Mouse (Mus musculus) ES-Bruce4 (cell line): ENCODE results near the gene Gm20518. TPM values are rescaled to one million over a fixed set of nuclear protein-coding genes. Genes with fewer than 3 reads are reported as not detected.

Experiments used
- H3K27ac ChIP-seq: 2 replicates; pipeline ENCODE4 v1.5.1; 2012; ENCODE audit warnings: low read length, inconsistent platforms; ENCODE audit not compliant: insufficient read depth
- H3K27me3 ChIP-seq: 2 replicates; pipeline ENCODE4 v1.6.1; 2012; ENCODE audit warnings: mild to moderate bottlenecking, low read length, inconsistent platforms; ENCODE audit not compliant: control insufficient read depth, poor library complexity, insufficient read depth, severe bottlenecking
- H3K36me3 ChIP-seq: 2 replicates; pipeline ENCODE4 v1.6.1; 2012; ENCODE audit warnings: inconsistent platforms, mild to moderate bottlenecking, low read length, moderate library complexity; ENCODE audit not compliant: control insufficient read depth, poor library complexity, insufficient read depth, severe bottlenecking
- H3K4me1 ChIP-seq: one replicate; pipeline ENCODE4 v1.8.1; 2011; ENCODE audit warnings: low read length; ENCODE audit not compliant: control insufficient read depth, insufficient read depth
- H3K4me3 ChIP-seq: 2 replicates; pipeline ENCODE4 v1.5.1; 2011; ENCODE audit warnings: low read depth, mild to moderate bottlenecking, low read length
- H3K9ac ChIP-seq: 2 replicates; pipeline ENCODE4 v1.6.1; 2012; ENCODE audit warnings: low read depth, mild to moderate bottlenecking, inconsistent platforms; ENCODE audit not compliant: poor library complexity, severe bottlenecking
- H3K9me3 ChIP-seq: replicated peaks from 2 replicates; pipeline ENCODE4 v1.6.1; 2012; ENCODE audit warnings: mild to moderate bottlenecking, low read length, inconsistent platforms; ENCODE audit not compliant: control insufficient read depth, poor library complexity, insufficient read depth, severe bottlenecking
- CTCF ChIP-seq: IDR thresholded peaks from one replicate; pipeline ENCODE4 v1.8.1; 2011; ENCODE audit warnings: low read depth, low read length
- EP300 ChIP-seq: IDR thresholded peaks from 2 replicates; pipeline ENCODE4 v1.6.1; 2011; ENCODE audit warnings: low read depth, low read length; ENCODE audit not compliant: insufficient read depth
- POLR2A ChIP-seq: IDR thresholded peaks from one replicate; pipeline ENCODE4 v1.8.1; 2011; ENCODE audit warnings: low read length; ENCODE audit not compliant: insufficient read depth
- polyA plus RNA-seq: library from polyadenylated mRNA; stranded (reverse); fragments of >200 nt; gene quantifications from 2 replicates; pipeline ENCODE4 v1.2.4, GENCODE M21; 2011; ENCODE audit warnings: low read depth; ENCODE audit not compliant: missing spikeins, insufficient read depth, insufficient read length

Gene Gm20518
- polyA plus RNA-seq, 1 experiment, result not detected

- Histone ChIP-seq H3K4me1 (no peaks in the 10 kb centered on the region), H3K9ac (no peak overlapping the region), H3K9me3 (no peaks in the 10 kb centered on the region), H3K27ac (no peak overlapping the region), H3K4me3 (no peak overlapping the region), H3K27me3 (peaks cover 7% of the 10 kb centered on the region), H3K36me3 (no peaks in the 10 kb centered on the region)
- TF ChIP-seq CTCF (no peak), POLR2A (no peak), EP300 (no peak)
These were observed 62.6 kb downstream of the Gm20518 start for GRCm38 (mm10) chr16:17828867-17829266.

- no peaks in the 10 kb centered on the region for H3K9me3 ChIP-seq
- TF ChIP-seq CTCF, result no peak
- no peak for TF ChIP-seq POLR2A
- no peak for TF ChIP-seq EP300
- H3K27me3 ChIP-seq, result peaks cover 1% of the 10 kb centered on the region; the same call in 1 of the 2 replicates
- H3K36me3 ChIP-seq, result no peaks in the 10 kb centered on the region
- no peaks in the 10 kb centered on the region for H3K4me1 ChIP-seq
- no peak overlapping the region for H3K27ac ChIP-seq
- no peak overlapping the region for H3K9ac ChIP-seq
- no peak overlapping the region for H3K4me3 ChIP-seq
These were observed 63.2 kb downstream of the Gm20518 start for GRCm38 (mm10) chr16:17828229-17828628.

DNA sequence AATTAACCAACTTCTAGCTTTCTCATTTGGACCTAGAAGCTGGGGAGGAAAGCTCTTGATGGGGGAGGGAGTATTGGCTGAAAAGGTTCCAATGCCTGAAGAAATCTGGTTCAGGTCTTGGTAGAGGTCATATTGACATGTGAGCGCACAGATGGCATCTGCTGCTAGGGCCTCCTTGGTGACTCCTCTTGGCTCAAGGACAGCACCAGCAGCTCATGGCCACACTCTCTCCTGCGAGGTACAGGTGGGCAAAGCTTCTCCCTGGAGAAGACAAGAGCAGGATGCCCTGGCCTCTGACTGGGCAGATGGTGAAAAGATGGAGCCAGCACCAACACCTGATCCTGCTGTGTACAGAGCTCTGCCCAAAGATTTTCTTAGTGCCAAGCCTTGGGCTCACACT lies 65.0 kb downstream of the Gm20518 start:
- H3K9ac ChIP-seq, result no peak overlapping the region
- TF ChIP-seq EP300 (no peak), CTCF (no peak), POLR2A (no peak)
- H3K27ac ChIP-seq, result no peak overlapping the region
- H3K4me1 ChIP-seq, result no peaks in the 10 kb centered on the region
- H3K36me3 ChIP-seq, result no peaks in the 10 kb centered on the region
- no peaks in the 10 kb centered on the region for H3K9me3 ChIP-seq
- no peak overlapping the region for H3K4me3 ChIP-seq
- no peaks in the 10 kb centered on the region for H3K27me3 ChIP-seq

DNA sequence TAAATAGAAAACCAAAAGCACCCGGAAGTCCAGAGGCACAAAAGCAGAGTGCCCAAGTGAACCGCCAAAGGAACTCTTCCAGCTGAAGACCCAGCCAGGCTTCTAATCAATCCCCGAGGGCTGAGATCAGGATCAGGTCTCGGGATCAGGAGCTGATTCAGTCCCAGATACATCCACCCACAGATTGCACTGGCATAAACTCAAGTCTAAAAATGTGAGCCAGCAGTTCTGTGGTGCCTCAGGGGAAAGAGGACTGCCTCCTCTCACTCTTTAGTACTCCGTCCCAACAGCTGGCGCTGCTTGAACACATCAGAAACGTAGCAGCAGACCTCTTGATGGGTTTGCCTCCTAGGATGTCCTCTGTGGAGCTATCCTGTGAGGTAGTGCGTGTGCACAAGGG lies 74.9 kb downstream of the Gm20518 start:
- Histone ChIP-seq H3K4me3 (no peak overlapping the region), H3K9me3 (no peaks in the 10 kb centered on the region), H3K4me1 (no peaks in the 10 kb centered on the region), H3K36me3 (no peaks in the 10 kb centered on the region), H3K27ac (no peak overlapping the region), H3K27me3 (peaks cover 2% of the 10 kb centered on the region; the same call in 1 of the 2 replicates), H3K9ac (no peak overlapping the region)
- no peak for TF ChIP-seq CTCF
- no peak for TF ChIP-seq POLR2A
- no peak for TF ChIP-seq EP300

GRCm38 (mm10) chr16:17815411-17816402 lies 75.8 kb downstream of the Gm20518 start:
- no peaks in the 10 kb centered on the region for H3K9me3 ChIP-seq
- no peak for TF ChIP-seq EP300
- no peak for TF ChIP-seq POLR2A
- peak; percentile 87 for TF ChIP-seq CTCF
- 0 out of 2 replicates have a peak overlapping the region, but pooled peaks have one; percentile 2 for H3K9ac ChIP-seq
- H3K27me3 ChIP-seq, result peaks cover 2% of the 10 kb centered on the region; the same call in 1 of the 2 replicates
- no peak overlapping the region for H3K27ac ChIP-seq
- no peaks in the 10 kb centered on the region for H3K4me1 ChIP-seq
- H3K4me3 ChIP-seq, result peak overlapping the region; percentile 46
- H3K36me3 ChIP-seq, result no peaks in the 10 kb centered on the region

DNA sequence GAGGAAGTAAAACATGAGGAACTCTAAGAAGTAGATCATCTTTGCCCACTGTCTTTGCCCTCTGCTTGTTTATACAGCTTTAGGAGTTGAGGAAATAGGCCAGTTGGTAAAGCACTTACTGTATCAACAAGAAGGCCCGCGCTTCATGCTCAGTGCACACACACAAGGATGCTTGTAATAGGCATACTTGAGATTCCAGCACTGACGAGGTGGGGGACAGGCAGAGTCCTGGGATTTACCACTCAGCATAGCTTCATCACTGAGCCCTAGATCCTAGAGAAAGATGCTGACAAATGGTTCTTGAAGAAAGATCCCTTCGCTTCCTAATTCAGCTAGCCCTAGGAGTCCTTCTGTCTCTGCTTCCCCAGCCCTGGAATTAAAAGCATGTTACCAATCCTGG lies 78.3 kb downstream of the Gm20518 start:
- Histone ChIP-seq H3K27ac (no peak overlapping the region), H3K27me3 (peaks cover 2% of the 10 kb centered on the region; the same call in 1 of the 2 replicates), H3K36me3 (no peaks in the 10 kb centered on the region), H3K4me1 (no peaks in the 10 kb centered on the region), H3K4me3 (no peak overlapping the region), H3K9me3 (no peaks in the 10 kb centered on the region), H3K9ac (no peak overlapping the region)
- TF ChIP-seq CTCF (no peak), EP300 (no peak), POLR2A (no peak)
